Mouse (Mus musculus) cortical plate, adult 2 months (tissue): ENCODE results near the gene Angel2. TPM values are rescaled to one million over a fixed set of nuclear protein-coding genes. Genes with fewer than 3 reads are reported as not detected.

Source experiments
- H3K27ac ChIP-seq: fragments of 200-500 bp; 2 replicates; pipeline ENCODE4 v1.5.1; 2012; ENCODE audit warnings: low read length, control low read depth, inconsistent platforms; ENCODE audit not compliant: insufficient read depth
- H3K4me1 ChIP-seq: fragments of 200-500 bp; 2 replicates; pipeline ENCODE4 v1.6.1; 2011; ENCODE audit warnings: low read length; ENCODE audit not compliant: control insufficient read depth, insufficient read depth
- H3K4me3 ChIP-seq: fragments of 200-500 bp; 2 replicates; pipeline ENCODE4 v1.5.1; 2011; ENCODE audit warnings: mild to moderate bottlenecking, low read length, control low read depth; ENCODE audit not compliant: insufficient read depth
- CTCF ChIP-seq: fragments of 200-500 bp; IDR thresholded peaks from 2 replicates; pipeline ENCODE4 v1.5.1; 2011; ENCODE audit warnings: mild to moderate bottlenecking, control low read depth, low read length; ENCODE audit not compliant: insufficient read depth; ENCODE audit errors: extremely low read depth
- POLR2A ChIP-seq: fragments of 200-500 bp; IDR thresholded peaks from 2 replicates; pipeline ENCODE4 v1.6.1; 2011; ENCODE audit warnings: mild to moderate bottlenecking, low read length, control low read depth; ENCODE audit not compliant: insufficient read depth; ENCODE audit errors: extremely low read depth
- polyA plus RNA-seq: library from polyadenylated mRNA; depleted of rRNA; stranded (reverse); fragments of >200 nt; gene quantifications from 2 replicates; pipeline ENCODE4 v1.2.3, GENCODE M21; 2012

Gene Angel2
- polyA plus RNA-seq, 1 experiment, result 57.3 TPM

DNA sequence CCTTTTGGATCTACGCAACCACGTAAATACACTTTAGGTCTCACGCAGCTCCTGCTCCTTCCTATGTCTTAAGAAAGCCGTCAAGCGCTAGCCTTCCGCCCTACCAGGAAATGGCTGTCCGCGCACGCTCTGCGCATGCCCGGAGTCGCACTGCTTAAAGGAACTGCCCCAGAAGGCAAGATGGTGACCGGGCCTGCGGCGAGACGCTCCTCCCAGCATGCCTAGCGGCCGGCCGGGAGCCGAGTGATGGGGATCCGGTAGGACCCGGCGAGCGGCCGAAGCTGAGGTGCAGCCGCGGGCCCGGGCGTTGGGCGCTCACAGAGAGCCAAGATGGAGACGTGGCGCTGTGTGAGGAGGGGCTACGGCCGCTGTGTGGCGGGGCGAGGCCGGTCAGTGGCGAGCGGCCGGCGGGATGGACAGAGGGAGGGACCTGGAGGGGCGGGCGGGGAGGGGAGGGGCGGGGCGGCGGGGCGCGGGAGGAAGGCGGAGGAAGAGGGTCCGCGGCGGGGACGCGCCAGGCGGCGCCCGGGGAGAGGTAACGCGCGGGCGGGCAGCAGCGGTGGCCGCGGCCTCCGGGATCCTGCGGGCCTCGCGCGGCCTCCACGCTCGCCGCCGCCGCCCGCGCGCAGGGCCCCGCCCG is 3.6 kb downstream of the Angel2 start:
- peak; percentile 90 for TF ChIP-seq POLR2A
- no peak for TF ChIP-seq CTCF
- Histone ChIP-seq H3K4me1 (peaks cover 4% of the 10 kb centered on the region; the same call in 1 of the 2 replicates), H3K4me3 (peak overlapping the region; percentile 96), H3K27ac (peak overlapping the region; percentile 96)

DNA sequence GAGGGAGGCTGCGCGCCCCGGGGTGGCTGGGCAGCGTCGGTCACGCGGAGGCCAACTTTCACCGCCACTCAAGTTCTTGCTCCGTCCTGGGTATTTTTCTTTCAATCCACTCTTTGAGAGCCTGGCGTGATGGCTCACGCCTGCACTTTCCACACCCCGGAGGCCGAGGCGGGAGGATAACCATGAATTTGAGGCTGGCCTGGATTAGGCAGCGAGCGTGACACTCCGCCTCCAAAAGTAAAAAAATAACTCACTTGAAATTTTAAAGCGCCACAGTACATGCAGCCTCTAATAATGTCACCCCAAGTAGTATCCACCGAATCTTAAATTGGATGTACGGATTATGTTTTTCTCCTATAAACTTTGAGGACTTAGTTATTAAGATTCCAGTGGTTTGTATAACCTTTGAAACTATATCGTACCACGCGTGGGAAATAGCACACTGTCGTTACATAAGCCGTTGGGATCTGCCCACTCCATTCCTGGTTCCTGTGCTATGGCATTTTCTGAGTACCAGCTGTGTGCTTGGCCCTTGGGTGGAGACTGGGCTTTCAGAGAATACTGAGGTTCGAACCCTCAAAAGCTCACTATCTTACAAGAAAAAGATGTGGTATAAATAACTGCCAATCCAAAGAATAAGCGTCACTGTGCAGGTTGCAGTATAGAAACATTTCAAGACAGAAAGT is 4.2 kb downstream of the Angel2 start:
- TF ChIP-seq CTCF (no peak), POLR2A (0 out of 2 replicates have a peak, but pooled peaks have one; percentile 33)
- Histone ChIP-seq H3K4me1 (peaks cover 4% of the 10 kb centered on the region; the same call in 1 of the 2 replicates), H3K27ac (peak overlapping the region; percentile 93), H3K4me3 (peak overlapping the region; percentile 96)

DNA sequence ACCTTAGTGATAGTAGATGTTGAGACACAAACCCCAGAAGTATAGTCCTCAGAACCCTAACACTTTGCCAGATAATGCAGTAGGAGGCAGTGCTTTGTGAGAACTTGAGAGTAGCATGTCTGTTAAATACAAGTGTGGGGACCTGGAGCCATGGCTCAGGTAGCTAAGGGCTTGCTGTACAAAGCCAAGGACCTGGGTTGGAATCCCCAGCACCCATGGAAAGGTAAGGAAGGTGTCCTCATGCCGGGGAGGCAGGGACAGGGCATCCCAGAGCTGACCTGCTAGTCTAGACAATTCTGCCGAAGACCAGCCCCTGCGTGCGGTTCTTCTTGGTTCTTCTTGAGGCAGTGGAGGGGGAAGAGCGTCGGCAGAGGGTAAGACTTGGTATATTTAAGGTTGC is 5.3 kb downstream of the Angel2 start:
- TF ChIP-seq POLR2A, result no peak
- TF ChIP-seq CTCF, result no peak
- Histone ChIP-seq H3K4me3 (no peak overlapping the region), H3K4me1 (peaks cover 4% of the 10 kb centered on the region; the same call in 1 of the 2 replicates), H3K27ac (no peak overlapping the region)

DNA sequence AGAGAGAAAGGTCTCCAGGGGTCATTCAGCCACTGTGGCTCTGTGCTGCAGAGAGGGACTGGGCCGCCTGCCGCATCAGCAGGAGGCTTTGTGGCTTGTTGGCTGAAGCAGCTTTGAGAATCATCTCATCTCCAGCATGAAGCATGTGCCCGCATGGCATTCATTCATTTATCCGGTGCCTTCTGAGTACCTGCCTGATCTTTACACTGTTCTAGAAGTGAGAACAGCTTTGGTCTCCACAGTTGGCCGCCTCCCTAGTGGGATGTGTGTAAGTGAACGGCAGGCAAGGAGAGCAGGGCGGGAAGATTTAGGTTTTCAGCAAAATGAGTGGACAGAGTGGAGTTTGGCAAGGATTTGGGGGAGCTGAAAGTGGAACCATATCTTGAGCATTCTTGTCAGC is 14.9 kb downstream of the Angel2 start:
- H3K27ac ChIP-seq, result no peak overlapping the region
- H3K4me1 ChIP-seq, result no peaks in the 10 kb centered on the region
- TF ChIP-seq POLR2A, result no peak
- no peak for TF ChIP-seq CTCF

DNA sequence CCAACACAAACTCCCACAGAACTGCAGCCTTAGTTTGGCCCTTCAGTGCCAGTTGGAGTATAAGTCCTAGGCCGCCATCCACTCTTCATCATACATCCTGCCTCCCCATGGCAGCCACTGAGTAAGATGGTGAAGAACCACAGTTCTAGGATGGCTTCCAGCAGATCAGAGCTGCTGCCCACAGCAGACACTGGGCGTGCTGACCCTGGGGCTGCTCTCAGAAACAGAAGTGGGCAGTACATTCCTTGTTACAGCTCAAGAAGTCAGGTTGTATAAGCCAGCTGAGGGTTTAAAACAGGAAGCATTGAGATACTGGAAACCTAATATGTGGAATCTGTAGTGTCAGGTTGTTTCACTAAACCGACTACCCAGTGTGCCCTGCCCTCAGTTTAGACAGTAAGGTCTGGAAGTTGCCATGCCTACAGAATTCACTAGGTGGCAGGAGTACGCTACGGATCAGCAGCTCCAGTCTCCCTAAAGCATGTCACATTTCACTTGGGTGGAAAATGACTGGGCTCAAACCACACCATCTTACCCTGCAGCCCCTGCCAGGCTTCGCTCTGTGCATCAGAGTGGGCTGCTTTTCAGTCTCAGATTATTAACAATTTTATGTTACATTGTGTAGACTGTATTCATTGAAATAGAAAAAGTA is 19.3 kb downstream of the Angel2 start:
- no peak for TF ChIP-seq POLR2A
- TF ChIP-seq CTCF, result peak; percentile 98
- no peaks in the 10 kb centered on the region for H3K4me1 ChIP-seq
- H3K27ac ChIP-seq, result no peak overlapping the region
- H3K4me3 ChIP-seq, result no peak overlapping the region

More for the DNA sequence above, 14.9 kb downstream of the Angel2 start:
- H3K4me3 ChIP-seq, result no peak overlapping the region

DNA sequence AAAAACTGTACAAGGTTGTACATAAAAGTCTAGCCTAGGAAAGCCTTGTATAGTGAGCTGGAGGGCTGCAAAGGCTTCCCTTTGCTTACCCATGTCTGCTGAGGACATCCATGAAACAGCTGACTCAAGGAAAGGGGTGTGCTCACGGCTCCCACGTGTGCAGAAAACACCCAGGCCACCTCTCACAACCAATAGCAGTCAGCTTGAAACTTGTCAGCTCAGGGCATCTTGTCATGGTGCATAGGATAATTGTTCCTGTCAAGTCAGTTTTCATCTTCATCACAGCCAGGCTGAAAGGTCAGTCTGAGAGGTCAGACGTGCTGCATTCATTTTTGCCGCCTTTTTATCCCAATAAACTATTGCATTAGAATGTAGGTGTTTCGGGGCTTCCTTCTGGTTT is 23.1 kb downstream of the Angel2 start:
- no peak overlapping the region for H3K27ac ChIP-seq
- no peak overlapping the region for H3K4me3 ChIP-seq
- TF ChIP-seq POLR2A (no peak), CTCF (no peak)
- no peaks in the 10 kb centered on the region for H3K4me1 ChIP-seq

DNA sequence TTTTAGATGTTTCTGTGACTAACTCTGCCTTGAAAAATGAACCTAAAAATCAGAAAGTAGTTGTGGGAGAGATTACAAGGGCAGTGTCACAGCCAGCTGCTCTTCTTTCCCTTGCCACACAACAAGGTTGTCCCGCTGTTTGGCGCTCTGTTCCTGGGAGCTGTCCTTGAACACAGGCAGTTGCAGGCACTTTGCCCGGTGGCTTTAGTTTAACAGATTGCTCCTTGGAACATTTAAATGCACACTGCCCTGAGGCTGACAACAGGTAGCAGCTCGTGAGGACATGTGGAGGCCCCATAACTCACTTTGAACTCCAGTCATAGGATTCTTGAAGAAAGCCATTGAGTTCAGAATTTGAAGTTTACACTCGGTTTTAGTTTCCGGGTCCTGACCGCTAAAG is 23.5 kb downstream of the Angel2 start:
- Histone ChIP-seq H3K27ac (no peak overlapping the region), H3K4me1 (no peaks in the 10 kb centered on the region), H3K4me3 (no peak overlapping the region)
- TF ChIP-seq POLR2A, result no peak
- no peak for TF ChIP-seq CTCF

DNA sequence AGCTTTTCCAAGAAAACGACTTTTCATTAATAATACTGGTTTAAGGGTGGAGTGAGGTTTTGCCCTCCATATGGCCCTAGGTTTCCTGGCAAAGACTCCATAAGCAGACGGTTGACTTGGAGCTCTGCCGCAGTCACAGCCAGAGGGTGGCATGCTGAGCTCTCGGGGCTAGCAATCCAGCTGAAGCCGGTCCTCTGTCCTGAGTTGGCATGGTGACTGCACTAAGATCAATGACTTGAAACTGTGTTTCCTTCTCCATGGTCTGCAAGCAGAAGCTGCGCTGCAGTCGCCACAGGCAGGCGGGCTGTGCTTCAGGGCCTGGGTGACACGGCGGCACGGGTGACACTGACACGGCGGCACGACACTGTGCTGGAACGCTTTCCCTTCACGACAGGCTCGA is 23.9 kb downstream of the Angel2 start:
- H3K4me1 ChIP-seq, result no peaks in the 10 kb centered on the region
- TF ChIP-seq POLR2A (no peak), CTCF (no peak)
- no peak overlapping the region for H3K27ac ChIP-seq
- no peak overlapping the region for H3K4me3 ChIP-seq

DNA sequence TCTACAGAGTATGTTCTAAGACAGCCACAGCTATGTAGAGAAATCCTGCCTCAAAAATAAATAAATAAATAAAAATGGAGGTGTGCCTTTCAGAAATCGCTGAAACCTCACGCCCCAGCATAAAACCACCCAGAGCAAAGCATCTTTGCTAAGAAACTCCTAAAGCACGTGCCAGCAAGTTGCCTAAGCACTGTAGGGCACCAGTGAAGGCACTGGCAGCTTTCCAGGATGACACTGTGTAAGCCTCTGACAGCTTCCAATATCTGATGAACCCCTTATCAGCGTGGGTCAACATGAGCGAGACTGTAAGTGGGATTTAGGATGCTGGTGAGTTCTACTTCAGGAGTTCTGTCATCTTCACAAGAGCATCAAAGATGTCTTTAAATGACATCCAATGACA is 26.1 kb downstream of the Angel2 start:
- Histone ChIP-seq H3K27ac (no peak overlapping the region), H3K4me1 (no peaks in the 10 kb centered on the region), H3K4me3 (no peak overlapping the region)
- TF ChIP-seq CTCF, result no peak
- TF ChIP-seq POLR2A, result no peak
